Mouse (Mus musculus): ENCODE results near the gene Olfr785. TPM values are rescaled to one million over a fixed set of nuclear protein-coding genes. Genes with fewer than 3 reads are reported as not detected.
"Not testable (repeated sequence)": the region's sequence is repeated elsewhere in the genome, so short reads cannot be mapped to it uniquely, and the experiment has no call there.

The Olfr785 gene
- polyA plus RNA-seq (2015; fragmentation: Nextera tagmentation; extraction: Ambion mirVana) = not detected in 2 replicates

- Histone ChIP-seq H3K27ac (no peak within 1 kb of the TSS), H3K36me3 (no peaks in the 10 kb centered on the region), H3K9ac (no peak within 1 kb of the TSS), H3K9me3 (no peaks in the 10 kb centered on the region), H3K4me3 (no peak within 1 kb of the TSS), H3K4me2 (no peak within 1 kb of the TSS), H3K4me1 (no peaks in the 10 kb centered on the region), H3K27me3 (no peaks in the 10 kb centered on the region)
- ATAC-seq (ENCODE audit: insufficient number of reproducible peaks, insufficient read depth, low FRiP score, low TSS enrichment, low read depth) = no peak
- WGBS = 66% methylated on average over 2 of the region's 2 CpGs
Observed at GRCm38 (mm10) chr10:129405126-129405525, at the start of gene Olfr785. Olfr785 (plus strand) TSS chr10:129405426.

GRCm38 (mm10) chr10:129356496-129356895 lies 48.7 kb upstream of the Olfr785 start:
- 85% methylated on average over 4 of the region's 4 CpGs for WGBS
- not testable (repeated sequence) for H3K36me3 ChIP-seq; H3K4me1 ChIP-seq; H3K27ac ChIP-seq; H3K9me3 ChIP-seq; H3K9ac ChIP-seq; H3K4me2 ChIP-seq; ATAC-seq (ENCODE audit: insufficient number of reproducible peaks, insufficient read depth, low FRiP score, low TSS enrichment, low read depth); H3K27me3 ChIP-seq; H3K4me3 ChIP-seq

- H3K9ac ChIP-seq = no peak overlapping the region
- 0 out of 2 replicates have a peak, but pooled peaks cover 3% of the 10 kb centered on the region for H3K9me3 ChIP-seq
- H3K4me1 ChIP-seq = no peaks in the 10 kb centered on the region
- ATAC-seq (ENCODE audit: insufficient number of reproducible peaks, insufficient read depth, low FRiP score, low TSS enrichment, low read depth) = no peak
- no peak overlapping the region for H3K27ac ChIP-seq
- WGBS = 68% methylated on average over 5 of the region's 5 CpGs
- H3K4me2 ChIP-seq = no peak overlapping the region
- no peaks in the 10 kb centered on the region for H3K27me3 ChIP-seq
- no peak overlapping the region for H3K4me3 ChIP-seq
- no peaks in the 10 kb centered on the region for H3K36me3 ChIP-seq
Observed at GRCm38 (mm10) chr10:129357307-129357706, 47.9 kb upstream of the Olfr785 start.

DNA sequence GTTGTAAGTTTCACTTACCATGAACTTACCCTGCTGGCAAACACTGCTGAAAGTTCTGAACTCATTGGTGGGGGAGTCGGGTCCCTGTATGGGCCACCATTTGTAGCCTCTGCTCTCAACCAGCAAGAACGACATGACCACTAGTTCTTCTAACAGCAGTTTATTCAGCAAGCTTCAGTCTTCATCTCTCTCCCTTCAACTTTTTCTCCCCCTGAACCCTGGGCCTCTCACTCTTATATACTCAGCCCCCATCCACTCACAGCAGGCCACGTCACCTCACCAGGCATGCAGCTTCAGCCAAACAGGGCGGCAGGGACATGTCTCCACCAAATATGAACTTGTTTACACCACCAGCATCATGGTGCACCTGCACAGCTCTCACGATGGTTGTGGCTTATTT lies 31.2 kb upstream of the Olfr785 start:
- not testable (repeated sequence) for H3K4me1 ChIP-seq

DNA sequence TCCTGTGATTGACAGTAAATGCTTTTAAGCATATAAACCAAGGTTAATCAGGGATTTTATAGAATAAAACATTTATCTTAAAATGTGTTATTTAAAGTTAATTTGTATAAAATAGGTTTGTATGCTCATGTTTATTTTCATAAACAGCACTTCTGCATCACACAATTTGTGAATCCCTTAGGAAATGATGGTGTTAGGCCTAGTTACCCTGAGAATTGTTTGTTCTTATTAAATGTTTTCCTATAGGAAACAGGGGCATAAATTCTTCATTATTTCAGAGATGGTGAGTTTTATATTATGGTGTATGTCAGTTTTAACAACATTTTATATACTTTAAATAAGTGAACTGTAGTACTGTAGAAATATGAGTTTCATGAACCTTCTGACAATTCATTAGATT lies 21.4 kb upstream of the Olfr785 start, which contains the start of gene Olfr784:
TSS of gene Olfr784 (plus strand) at position 301 of the 400 bp plus-strand sequence.
- ATAC-seq (ENCODE audit: insufficient number of reproducible peaks, insufficient read depth, low FRiP score, low TSS enrichment, low read depth) = no peak
- no peak within 1 kb of the TSS for H3K4me2 ChIP-seq
- no peaks in the 10 kb centered on the region for H3K4me1 ChIP-seq
- H3K9ac ChIP-seq = no peak within 1 kb of the TSS
- H3K27ac ChIP-seq = no peak within 1 kb of the TSS
- no peak within 1 kb of the TSS for H3K4me3 ChIP-seq
- no peaks in the 10 kb centered on the region for H3K36me3 ChIP-seq
- no peaks in the 10 kb centered on the region for H3K9me3 ChIP-seq
- H3K27me3 ChIP-seq = no peaks in the 10 kb centered on the region

More for the DNA sequence above, 31.2 kb upstream of the Olfr785 start:
- not testable (repeated sequence) for H3K27me3 ChIP-seq; H3K4me3 ChIP-seq; ATAC-seq (ENCODE audit: insufficient number of reproducible peaks, insufficient read depth, low FRiP score, low TSS enrichment, low read depth); H3K36me3 ChIP-seq; H3K27ac ChIP-seq; H3K9ac ChIP-seq; H3K9me3 ChIP-seq; H3K4me2 ChIP-seq
- WGBS = 84% methylated on average over 5 of the region's 5 CpGs

- no peak overlapping the region for H3K27ac ChIP-seq
- no peak overlapping the region for H3K4me2 ChIP-seq
- H3K9me3 ChIP-seq = no peaks in the 10 kb centered on the region
- 43% methylated on average over 5 of the region's 5 CpGs for WGBS
- H3K27me3 ChIP-seq = no peaks in the 10 kb centered on the region
- H3K9ac ChIP-seq = no peak overlapping the region
- no peak for ATAC-seq (ENCODE audit: insufficient number of reproducible peaks, insufficient read depth, low FRiP score, low TSS enrichment, low read depth)
- H3K4me1 ChIP-seq = no peaks in the 10 kb centered on the region
- H3K36me3 ChIP-seq = no peaks in the 10 kb centered on the region
- H3K4me3 ChIP-seq = no peak overlapping the region
Observed at GRCm38 (mm10) chr10:129400892-129401291, 4.3 kb upstream of the Olfr785 start.

- no peak within 1 kb of the TSS for H3K4me2 ChIP-seq
- no peak for ATAC-seq (ENCODE audit: insufficient number of reproducible peaks, insufficient read depth, low FRiP score, low TSS enrichment, low read depth)
- no peak within 1 kb of the TSS for H3K9ac ChIP-seq
- no peak within 1 kb of the TSS for H3K4me3 ChIP-seq
- H3K9me3 ChIP-seq = no peaks in the 10 kb centered on the region
- no peaks in the 10 kb centered on the region for H3K36me3 ChIP-seq
- no peaks in the 10 kb centered on the region for H3K27me3 ChIP-seq
- H3K4me1 ChIP-seq = no peaks in the 10 kb centered on the region
- H3K27ac ChIP-seq = no peak within 1 kb of the TSS
Observed at GRCm38 (mm10) chr10:129427006-129427405, 21.8 kb downstream of the Olfr785 start, which contains the start of gene Olfr786. Olfr786 (plus strand) TSS chr10:129427306.

Other genes with a start within 250 kb of the Olfr785 start
- not detected in 2 replicates for gene Olfr771, start 240.7 kb upstream of the Olfr785 start, polyA plus RNA-seq (2015; fragmentation: Nextera tagmentation; extraction: Ambion mirVana)
- gene Olfr772, start 227.5 kb upstream of the Olfr785 start, polyA plus RNA-seq (2015; fragmentation: Nextera tagmentation; extraction: Ambion mirVana) = not detected in 2 replicates
- gene Olfr773, start 218.0 kb upstream of the Olfr785 start, polyA plus RNA-seq (2015; fragmentation: Nextera tagmentation; extraction: Ambion mirVana) = not detected in 2 replicates
- not detected in 2 replicates for gene Olfr774, start 169.2 kb upstream of the Olfr785 start, polyA plus RNA-seq (2015; fragmentation: Nextera tagmentation; extraction: Ambion mirVana)
- gene Olfr775, start 157.0 kb upstream of the Olfr785 start, polyA plus RNA-seq (2015; fragmentation: Nextera tagmentation; extraction: Ambion mirVana) = not detected in 2 replicates
- gene Olfr776, start 146.3 kb upstream of the Olfr785 start, polyA plus RNA-seq (2015; fragmentation: Nextera tagmentation; extraction: Ambion mirVana) = not detected in 2 replicates
- not detected in 2 replicates for gene Olfr777, start 133.9 kb upstream of the Olfr785 start, polyA plus RNA-seq (2015; fragmentation: Nextera tagmentation; extraction: Ambion mirVana)
- not detected in 2 replicates for gene Olfr780, start 87.3 kb upstream of the Olfr785 start, polyA plus RNA-seq (2015; fragmentation: Nextera tagmentation; extraction: Ambion mirVana)
- gene Olfr781, start 76.6 kb upstream of the Olfr785 start, polyA plus RNA-seq (2015; fragmentation: Nextera tagmentation; extraction: Ambion mirVana) = not detected in 2 replicates
- not detected in 2 replicates for gene Olfr782, start 56.6 kb upstream of the Olfr785 start, polyA plus RNA-seq (2015; fragmentation: Nextera tagmentation; extraction: Ambion mirVana)
- gene Olfr784, start 21.3 kb upstream of the Olfr785 start, polyA plus RNA-seq (2015; fragmentation: Nextera tagmentation; extraction: Ambion mirVana) = 0.11 TPM in 1 of 2 replicates, not detected in the other
- not detected in 2 replicates for gene Olfr786, start 21.9 kb downstream of the Olfr785 start, polyA plus RNA-seq (2015; fragmentation: Nextera tagmentation; extraction: Ambion mirVana)
- not detected in 2 replicates for gene Olfr787, start 56.4 kb downstream of the Olfr785 start, polyA plus RNA-seq (2015; fragmentation: Nextera tagmentation; extraction: Ambion mirVana)
- gene Olfr788, start 65.6 kb downstream of the Olfr785 start, polyA plus RNA-seq (2015; fragmentation: Nextera tagmentation; extraction: Ambion mirVana) = not detected in 2 replicates
- gene Olfr789, start 79.3 kb downstream of the Olfr785 start, polyA plus RNA-seq (2015; fragmentation: Nextera tagmentation; extraction: Ambion mirVana) = not detected in 2 replicates
- gene Olfr790, start 93.1 kb downstream of the Olfr785 start, polyA plus RNA-seq (2015; fragmentation: Nextera tagmentation; extraction: Ambion mirVana) = not detected in 2 replicates
- gene Olfr791, start 116.4 kb downstream of the Olfr785 start, polyA plus RNA-seq (2015; fragmentation: Nextera tagmentation; extraction: Ambion mirVana) = not detected in 2 replicates
- gene Olfr792, start 133.7 kb downstream of the Olfr785 start, polyA plus RNA-seq (2015; fragmentation: Nextera tagmentation; extraction: Ambion mirVana) = not detected in 2 replicates
- not detected in 2 replicates for gene Olfr794, start 162.2 kb downstream of the Olfr785 start, polyA plus RNA-seq (2015; fragmentation: Nextera tagmentation; extraction: Ambion mirVana)
- not detected in 2 replicates for gene Olfr796, start 207.1 kb downstream of the Olfr785 start, polyA plus RNA-seq (2015; fragmentation: Nextera tagmentation; extraction: Ambion mirVana)
- not detected in 2 replicates for gene Olfr798, start 222.5 kb downstream of the Olfr785 start, polyA plus RNA-seq (2015; fragmentation: Nextera tagmentation; extraction: Ambion mirVana)
- not detected in 2 replicates for gene Olfr799, start 232.1 kb downstream of the Olfr785 start, polyA plus RNA-seq (2015; fragmentation: Nextera tagmentation; extraction: Ambion mirVana)